Comparison of ENCODE assay signal across 22 mouse cellular contexts in the genomic region with DNA sequence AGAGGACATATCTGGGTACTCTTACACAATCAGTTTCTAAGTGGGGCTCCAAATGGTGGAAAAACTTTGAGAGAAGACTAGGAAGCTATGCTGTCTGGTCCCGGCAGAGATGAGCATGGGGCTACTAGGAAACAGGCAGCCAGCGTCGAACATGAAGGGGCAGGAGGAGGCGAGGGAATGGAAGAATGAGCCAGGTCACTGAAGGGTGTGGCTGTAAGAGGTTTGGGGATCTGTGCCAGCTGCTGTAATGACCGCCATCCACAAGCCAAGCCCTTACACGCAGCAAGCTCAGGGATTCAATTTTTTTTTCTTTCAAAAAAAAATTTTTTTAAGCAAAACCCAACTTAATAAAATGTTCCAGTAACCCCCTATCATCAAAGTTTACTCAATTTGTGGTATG.
A peak's percentile ranks its signal among the peaks of the same experiment; 100 is the strongest.
DNase-seq lines count a peak whose midpoint lies in the region; ATAC-seq and TF ChIP-seq lines count a peak whose summit lies in the region.
"Had no signal": no experiment of that assay in that cellular context is flagged by ENCODE, and none has a peak within 500 bp of the region (broad histone marks: within the 10 kb centered on the region; RNA-seq: fewer than 3 reads in every experiment).

No protein-coding gene starts in this region.

- ATAC-seq in heart, embryonic 11.5 days (replicated peaks; ENCODE audit: insufficient number of reproducible peaks, low FRiP score, low TSS enrichment), result no peak
- ATAC-seq in lung, postnatal 0 days, result peak; percentile 50; the same call in 1 of the 2 replicates
- ATAC-seq: CD4-positive, CD25-positive, alpha-beta regulatory T cell, adult 4 months; forebrain, embryonic 14.5 days; hindbrain, embryonic 16.5 days; inflammation-experienced regulatory T-cells, adult 6 months; intestine, postnatal 0 days had no signal

- H3K27ac ChIP-seq in heart, embryonic 11.5 days (ENCODE audit: low read depth, low read length), result no peak overlapping the region
- H3K27ac ChIP-seq in lung, postnatal 0 days (ENCODE audit: low read length), result no peak overlapping the region
- H3K27ac ChIP-seq: embryonic facial prominence, embryonic 13.5 days; heart, embryonic 15.5 days; hindbrain, embryonic 12.5 days had no signal

- H3K4me2 ChIP-seq in heart, embryonic 11.5 days, result no peak overlapping the region
- no peak overlapping the region for H3K4me2 ChIP-seq in lung, postnatal 0 days (replicated peaks; ENCODE audit: low read depth, low read length)
- H3K4me2 ChIP-seq: embryonic facial prominence, embryonic 13.5 days; heart, embryonic 15.5 days; hindbrain, embryonic 12.5 days had no signal

- no peak overlapping the region for H3K9ac ChIP-seq in heart, embryonic 11.5 days (ENCODE audit: low read depth, low read length)
- no peak overlapping the region for H3K9ac ChIP-seq in lung, postnatal 0 days (replicated peaks; ENCODE audit: low read depth)
- H3K9ac ChIP-seq: embryonic facial prominence, embryonic 13.5 days; heart, embryonic 15.5 days; hindbrain, embryonic 12.5 days had no signal

- peak; percentile 83 for DNase-seq in heart, adult 11 months
- DNase-seq in lung, postnatal 0 days (ENCODE audit: low spot score), result peak; percentile 45
- no peak for DNase-seq in lung, adult 2 months
- DNase-seq in 3134 (ENCODE audit: extremely low read depth, insufficient read length, low spot score), result peak; percentile 11
- peak; percentile 34 for DNase-seq in skeletal muscle tissue, adult 2 months (ENCODE audit: low read depth, low spot score)
- DNase-seq: adrenal gland, postnatal 14 days; B cell, adult 2 months; cerebellum, adult 11-12 months; cerebellum, adult 9-10 months; cerebellum, postnatal 25 days; gastrocnemius, postnatal 10 days; heart, postnatal 4 days had no signal

- TF ChIP-seq POLR2A in lung, adult 2 months (IDR thresholded peaks at IDR 0.05; ENCODE audit: borderline replicate concordance, extremely low read depth, low read depth, low read length), result no peak

- WGBS in heart, embryonic 11.5 days (ENCODE audit: insufficient replicate concordance), result 80% methylated on average over 6 of the region's 6 CpGs
- 50% methylated on average over 6 of the region's 6 CpGs for WGBS in lung, postnatal 0 days
- 64% methylated on average over 6 of the region's 6 CpGs for WGBS in lung, adult 2 months

- TF ChIP-seq EP300 in lung, postnatal 0 days (IDR thresholded peaks at IDR 0.05), result no peak

- no peak for TF ChIP-seq CTCF in lung, postnatal 0 days (IDR thresholded peaks at IDR 0.05)
- no peak for TF ChIP-seq CTCF in lung, adult 2 months (IDR thresholded peaks at IDR 0.05; ENCODE audit: insufficient read depth, low read length)

- H3K4me1 ChIP-seq in heart, embryonic 11.5 days (ENCODE audit: control insufficient read depth, insufficient read depth, low read length), result no peaks in the 10 kb centered on the region
- H3K4me1 ChIP-seq in lung, postnatal 0 days (ENCODE audit: insufficient read depth, low read depth, low read length), result no peaks in the 10 kb centered on the region
- H3K4me1 ChIP-seq in lung, adult 2 months (ENCODE audit: control insufficient read depth, insufficient read depth, low read length), result no peaks in the 10 kb centered on the region
- H3K4me1 ChIP-seq: heart, embryonic 15.5 days; hindbrain, embryonic 12.5 days had no signal

- no peaks in the 10 kb centered on the region for H3K9me3 ChIP-seq in heart, embryonic 11.5 days (replicated peaks; ENCODE audit: control insufficient read depth, low read length)
- no peaks in the 10 kb centered on the region for H3K9me3 ChIP-seq in lung, postnatal 0 days (ENCODE audit: low read length)
- H3K9me3 ChIP-seq: embryonic facial prominence, embryonic 13.5 days; heart, embryonic 15.5 days; hindbrain, embryonic 12.5 days had no signal

- H3K27me3 ChIP-seq in heart, embryonic 11.5 days (ENCODE audit: control insufficient read depth, insufficient read depth, low read length), result no peaks in the 10 kb centered on the region
- H3K27me3 ChIP-seq in lung, postnatal 0 days (replicated peaks; ENCODE audit: insufficient read depth, low read length), result no peaks in the 10 kb centered on the region
- H3K27me3 ChIP-seq: embryonic facial prominence, embryonic 13.5 days; heart, embryonic 15.5 days; hindbrain, embryonic 12.5 days had no signal

- H3K4me3 ChIP-seq in heart, embryonic 11.5 days (ENCODE audit: low read depth, low read length), result no peak overlapping the region
- H3K4me3 ChIP-seq in lung, postnatal 0 days (ENCODE audit: low read depth, low read length), result no peak overlapping the region
- H3K4me3 ChIP-seq in lung, adult 2 months (replicated peaks; ENCODE audit: extremely low read depth, low read depth, low read length), result no peak overlapping the region
- H3K4me3 ChIP-seq: embryonic facial prominence, embryonic 13.5 days; heart, embryonic 15.5 days; hindbrain, embryonic 12.5 days had no signal

- H3K36me3 ChIP-seq in heart, embryonic 11.5 days (ENCODE audit: control insufficient read depth, insufficient read depth, low read length), result no peaks in the 10 kb centered on the region
- H3K36me3 ChIP-seq in lung, postnatal 0 days (ENCODE audit: insufficient read depth, low read length), result no peaks in the 10 kb centered on the region
- H3K36me3 ChIP-seq: embryonic facial prominence, embryonic 13.5 days; G1E; heart, embryonic 15.5 days; hindbrain, embryonic 12.5 days had no signal
